Mouse (Mus musculus): ENCODE measurements around the gene Tmem30b.
"Not testable (repeated sequence)": the region's sequence is repeated elsewhere in the genome, so short reads cannot be mapped to it uniquely, and the experiment has no call there.

The Tmem30b gene

GRCm38 (mm10) chr12:73558525-73559195 lies 12.5 kb upstream of the Tmem30b start:
- DNase-seq (ENCODE audit: low read depth), result no peak

- DNase-seq (ENCODE audit: low read depth), result no peak
Measured at GRCm38 (mm10) chr12:73554155-73554554, 8.0 kb upstream of the Tmem30b start.

GRCm38 (mm10) chr12:73548259-73548658 lies 2.1 kb upstream of the Tmem30b start:
- no peak for DNase-seq (ENCODE audit: low read depth)

- no peak for DNase-seq (ENCODE audit: low read depth)
Measured at GRCm38 (mm10) chr12:73547646-73548045, 1.5 kb upstream of the Tmem30b start.

- no peak for DNase-seq (ENCODE audit: low read depth)
Measured at GRCm38 (mm10) chr12:73545672-73546085, 513 bp downstream of the Tmem30b start.

- DNase-seq (ENCODE audit: low read depth), result no peak
Measured at GRCm38 (mm10) chr12:73544736-73545671, 1.2 kb downstream of the Tmem30b start.

- DNase-seq (ENCODE audit: low read depth), result no peak
Measured at GRCm38 (mm10) chr12:73543191-73543590, 3.0 kb downstream of the Tmem30b start.

- DNase-seq (ENCODE audit: low read depth), result no peak
Measured at GRCm38 (mm10) chr12:73540402-73540801, 5.8 kb downstream of the Tmem30b start.

GRCm38 (mm10) chr12:73539151-73539550 lies 7.0 kb downstream of the Tmem30b start:
- DNase-seq (ENCODE audit: low read depth), result peak; percentile 42

- DNase-seq (ENCODE audit: low read depth), result not testable (repeated sequence)
Measured at GRCm38 (mm10) chr12:73538139-73538508, 8.1 kb downstream of the Tmem30b start.

- no peak for DNase-seq (ENCODE audit: low read depth)
Measured at GRCm38 (mm10) chr12:73537499-73538138, 8.6 kb downstream of the Tmem30b start.

- DNase-seq (ENCODE audit: low read depth), result peak; percentile 54
Measured at GRCm38 (mm10) chr12:73534591-73534990, 11.6 kb downstream of the Tmem30b start.

- DNase-seq (ENCODE audit: low read depth), result peak; percentile 74
Measured at GRCm38 (mm10) chr12:73531889-73532479, 14.2 kb downstream of the Tmem30b start.

- no peak for DNase-seq (ENCODE audit: low read depth)
Measured at GRCm38 (mm10) chr12:73529590-73529989, 16.6 kb downstream of the Tmem30b start.

- DNase-seq (ENCODE audit: low read depth), result no peak
Measured at GRCm38 (mm10) chr12:73529131-73529530, 17.1 kb downstream of the Tmem30b start.

GRCm38 (mm10) chr12:73528142-73528541 lies 18.1 kb downstream of the Tmem30b start:
- not testable (repeated sequence) for DNase-seq (ENCODE audit: low read depth)

- no peak for DNase-seq (ENCODE audit: low read depth)
Measured at GRCm38 (mm10) chr12:73525254-73525885, 20.8 kb downstream of the Tmem30b start.

GRCm38 (mm10) chr12:73523066-73523465 lies 23.1 kb downstream of the Tmem30b start:
- no peak for DNase-seq (ENCODE audit: low read depth)

GRCm38 (mm10) chr12:73521944-73522343 lies 24.2 kb downstream of the Tmem30b start:
- DNase-seq (ENCODE audit: low read depth), result no peak

GRCm38 (mm10) chr12:73521238-73521841 lies 24.9 kb downstream of the Tmem30b start:
- no peak for DNase-seq (ENCODE audit: low read depth)

- DNase-seq (ENCODE audit: low read depth), result peak; percentile 31
Measured at GRCm38 (mm10) chr12:73517768-73518167, 28.4 kb downstream of the Tmem30b start.

Measured in fibroblast of lung, adult 2 months (primary cell).